Mouse (Mus musculus) G1E (cell line): Measurements from ENCODE around the gene AW551984. TPM values are rescaled to one million over a fixed set of nuclear protein-coding genes. Genes with fewer than 3 reads are reported as not detected.

Source experiments
- ATAC-seq: 2 replicates; pipeline ENCODE4 v1.8.0; 2016; ENCODE audit warnings: mild to moderate bottlenecking; ENCODE audit not compliant: insufficient number of reproducible peaks, poor library complexity, low FRiP score, severe bottlenecking; ENCODE audit errors: extremely low read depth
- DNase-seq: peaks from one replicate; pipeline ENCODE4 v3.0.0; 2012; ENCODE audit warnings: low spot score
- H3K27me3 ChIP-seq: 2 replicates; pipeline ENCODE4 v1.6.1; 2012; ENCODE audit warnings: mild to moderate bottlenecking, low read length, inconsistent platforms; ENCODE audit not compliant: insufficient read depth
- H3K36me3 ChIP-seq: replicated peaks from 2 replicates; pipeline ENCODE3; 2012; ENCODE audit warnings: mild to moderate bottlenecking, inconsistent platforms
- H3K4me1 ChIP-seq: 2 replicates; pipeline ENCODE4 v1.6.1; 2012; ENCODE audit warnings: low read depth, low read length, inconsistent platforms, mixed read lengths; ENCODE audit not compliant: insufficient read depth
- H3K4me3 ChIP-seq: 2 replicates; pipeline ENCODE4 v1.5.1; 2012; ENCODE audit warnings: low read depth, mild to moderate bottlenecking, inconsistent platforms, low read length, moderate library complexity, mixed read lengths
- H3K9me3 ChIP-seq: replicated peaks from 2 replicates; pipeline ENCODE4 v1.6.1; 2012; ENCODE audit warnings: inconsistent platforms
- GATA1 ChIP-seq: IDR thresholded peaks from 2 replicates; pipeline ENCODE4 v1.6.1; 2012; ENCODE audit warnings: borderline replicate concordance, low read length, inconsistent platforms, mixed read lengths
- GATA2 ChIP-seq: IDR thresholded peaks from 2 replicates; pipeline ENCODE4 v1.6.1; 2012; ENCODE audit warnings: low read depth, low read length, inconsistent platforms, borderline replicate concordance
- POLR2AphosphoS5 ChIP-seq: IDR thresholded peaks from 2 replicates; pipeline ENCODE4 v1.6.1; 2012; ENCODE audit warnings: low read depth, low read length, inconsistent platforms; ENCODE audit not compliant: insufficient replicate concordance
- TAL1 ChIP-seq: conservative IDR thresholded peaks from 2 replicates; pipeline ENCODE4 v1.6.1; 2012; ENCODE audit warnings: low read depth, low read length, inconsistent platforms, mixed read lengths
- polyA plus RNA-seq: library from polyadenylated mRNA; stranded (reverse); fragments of >175 nt; gene quantifications from 2 replicates; pipeline ENCODE4 v1.2.3, GENCODE M21; 2012
- total RNA-seq, 2 experiments: library from RNA; stranded (forward) in 1 of 2; stranded (reverse) in 1 of 2; fragments of 200-1000 nt in 1 of 2; fragments of >200 nt in 1 of 2; fragmentation: Nextera tagmentation in 1 of 2; gene quantifications; 2 replicates each; pipeline ENCODE4 v1.2.3; 2014 to 2017

AW551984 gene
- total and polyA plus RNA-seq, 3 experiments = 0.27 TPM; not detected in 2

DNA sequence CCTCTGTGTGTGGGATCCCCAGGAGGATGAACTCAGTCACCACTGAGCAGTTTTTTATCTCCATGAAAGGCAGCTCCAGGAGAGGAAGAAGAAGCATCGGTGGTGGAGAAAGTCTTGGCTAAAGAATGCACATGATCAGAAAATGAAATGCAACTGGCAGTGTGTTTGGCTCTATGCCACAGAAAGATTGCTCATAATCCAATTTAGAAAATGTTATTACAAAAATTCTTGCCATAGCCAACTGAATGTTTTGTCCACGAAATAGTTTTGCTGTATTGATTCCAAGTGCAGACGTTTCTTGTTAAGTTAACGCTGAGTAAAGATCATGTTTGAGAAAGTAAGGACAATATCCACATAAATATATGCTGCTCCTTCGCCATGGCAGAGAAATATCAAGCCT lies 53.4 kb downstream of the AW551984 start:
- ATAC-seq = no peak
- no peak overlapping the region for H3K4me3 ChIP-seq
- H3K36me3 ChIP-seq = no peaks in the 10 kb centered on the region
- H3K27me3 ChIP-seq = no peaks in the 10 kb centered on the region
- H3K4me1 ChIP-seq = no peaks in the 10 kb centered on the region
- no peak for DNase-seq
- no peaks in the 10 kb centered on the region for H3K9me3 ChIP-seq
- no peak for TF ChIP-seq GATA1
- TF ChIP-seq POLR2AphosphoS5 = no peak
- TF ChIP-seq TAL1 = no peak
- no peak for TF ChIP-seq GATA2

Other genes starting within 250 kb of the AW551984 start
- gene Olfr951, start 217.0 kb downstream of the AW551984 start, total RNA-seq (2014; fragmentation: Nextera tagmentation) = not detected in 2 replicates
- 0.22 TPM in 1 of 2 replicates, not detected in the other for gene Olfr951, start 217.0 kb downstream of the AW551984 start, total RNA-seq (2017)
- not detected in 2 replicates for gene Olfr951, start 217.0 kb downstream of the AW551984 start, polyA plus RNA-seq
- not detected in 2 replicates for gene Olfr952, start 177.3 kb downstream of the AW551984 start, total RNA-seq (2014; fragmentation: Nextera tagmentation)
- gene Olfr952, start 177.3 kb downstream of the AW551984 start, total RNA-seq (2017) = not detected in 2 replicates
- gene Olfr952, start 177.3 kb downstream of the AW551984 start, polyA plus RNA-seq = not detected in 2 replicates
- not detected in 2 replicates for gene Olfr954, start 147.7 kb downstream of the AW551984 start, total RNA-seq (2014; fragmentation: Nextera tagmentation)
- 0.06 and 0.11 TPM in 2 replicates for gene Olfr954, start 147.7 kb downstream of the AW551984 start, total RNA-seq (2017)
- not detected in 2 replicates for gene Olfr954, start 147.7 kb downstream of the AW551984 start, polyA plus RNA-seq
- gene Olfr955, start 132.5 kb downstream of the AW551984 start, total RNA-seq (2014; fragmentation: Nextera tagmentation) = not detected in 2 replicates
- 0.17 TPM in 1 of 2 replicates, not detected in the other for gene Olfr955, start 132.5 kb downstream of the AW551984 start, total RNA-seq (2017)
- not detected in 2 replicates for gene Olfr955, start 132.5 kb downstream of the AW551984 start, polyA plus RNA-seq
- not detected in 2 replicates for gene Olfr44, start 110.4 kb downstream of the AW551984 start, total RNA-seq (2014; fragmentation: Nextera tagmentation)
- gene Olfr44, start 110.4 kb downstream of the AW551984 start, total RNA-seq (2017) = 0.05 TPM in 1 of 2 replicates, not detected in the other
- gene Olfr44, start 110.4 kb downstream of the AW551984 start, polyA plus RNA-seq = not detected in 2 replicates
- not detected in 2 replicates for gene Olfr957, start 88.6 kb downstream of the AW551984 start, total RNA-seq (2014; fragmentation: Nextera tagmentation)
- gene Olfr957, start 88.6 kb downstream of the AW551984 start, total RNA-seq (2017) = 0.22 TPM in 1 of 2 replicates, not detected in the other
- not detected in 2 replicates for gene Olfr957, start 88.6 kb downstream of the AW551984 start, polyA plus RNA-seq
- gene Olfr958, start 50.3 kb downstream of the AW551984 start, total RNA-seq (2014; fragmentation: Nextera tagmentation) = not detected in 2 replicates
- 0.06 and 0.11 TPM in 2 replicates for gene Olfr958, start 50.3 kb downstream of the AW551984 start, total RNA-seq (2017)
- not detected in 2 replicates for gene Olfr958, start 50.3 kb downstream of the AW551984 start, polyA plus RNA-seq
- not detected in 2 replicates for gene Olfr959, start 28.8 kb downstream of the AW551984 start, total RNA-seq (2014; fragmentation: Nextera tagmentation)
- 0.05 and 0.23 TPM in 2 replicates for gene Olfr959, start 28.8 kb downstream of the AW551984 start, total RNA-seq (2017)
- not detected in 2 replicates for gene Olfr959, start 28.8 kb downstream of the AW551984 start, polyA plus RNA-seq
- gene Olfr148, start 6.3 kb upstream of the AW551984 start, total RNA-seq (2014; fragmentation: Nextera tagmentation) = not detected in 2 replicates
- 0.12 TPM in 1 of 2 replicates, not detected in the other for gene Olfr148, start 6.3 kb upstream of the AW551984 start, total RNA-seq (2017)
- not detected in 2 replicates for gene Olfr148, start 6.3 kb upstream of the AW551984 start, polyA plus RNA-seq
- gene Olfr960, start 17.0 kb upstream of the AW551984 start, total RNA-seq (2014; fragmentation: Nextera tagmentation) = not detected in 2 replicates
- gene Olfr960, start 17.0 kb upstream of the AW551984 start, total RNA-seq (2017) = 0.49 TPM in 1 of 2 replicates, not detected in the other
- gene Olfr960, start 17.0 kb upstream of the AW551984 start, polyA plus RNA-seq = not detected in 2 replicates
- not detected in 2 replicates for gene Olfr961, start 40.7 kb upstream of the AW551984 start, total RNA-seq (2014; fragmentation: Nextera tagmentation)
- gene Olfr961, start 40.7 kb upstream of the AW551984 start, total RNA-seq (2017) = 0.11 and 0.12 TPM in 2 replicates
- gene Olfr961, start 40.7 kb upstream of the AW551984 start, polyA plus RNA-seq = not detected in 2 replicates
- gene Olfr963, start 62.8 kb upstream of the AW551984 start, total RNA-seq (2014; fragmentation: Nextera tagmentation) = not detected in 2 replicates
- 0.06 TPM in 1 of 2 replicates, not detected in the other for gene Olfr963, start 62.8 kb upstream of the AW551984 start, total RNA-seq (2017)
- not detected in 2 replicates for gene Olfr963, start 62.8 kb upstream of the AW551984 start, polyA plus RNA-seq
- gene Olfr149, start 102.7 kb upstream of the AW551984 start, total RNA-seq (2014; fragmentation: Nextera tagmentation) = not detected in 2 replicates
- gene Olfr149, start 102.7 kb upstream of the AW551984 start, total RNA-seq (2017) = 0.17 TPM in 1 of 2 replicates, not detected in the other
- not detected in 2 replicates for gene Olfr149, start 102.7 kb upstream of the AW551984 start, polyA plus RNA-seq
- gene Olfr965, start 107.0 kb upstream of the AW551984 start, total RNA-seq (2014; fragmentation: Nextera tagmentation) = not detected in 2 replicates
- 0.23 TPM in 1 of 2 replicates, not detected in the other for gene Olfr965, start 107.0 kb upstream of the AW551984 start, total RNA-seq (2017)
- gene Olfr965, start 107.0 kb upstream of the AW551984 start, polyA plus RNA-seq = not detected in 2 replicates
- gene Olfr150, start 126.6 kb upstream of the AW551984 start, total RNA-seq (2014; fragmentation: Nextera tagmentation) = not detected in 2 replicates
- 0.11 TPM in 1 of 2 replicates, not detected in the other for gene Olfr150, start 126.6 kb upstream of the AW551984 start, total RNA-seq (2017)
- not detected in 2 replicates for gene Olfr150, start 126.6 kb upstream of the AW551984 start, polyA plus RNA-seq
- not detected in 2 replicates for gene Olfr967, start 141.8 kb upstream of the AW551984 start, total RNA-seq (2014; fragmentation: Nextera tagmentation)
- gene Olfr967, start 141.8 kb upstream of the AW551984 start, total RNA-seq (2017) = 0.16 TPM in 1 of 2 replicates, not detected in the other
- gene Olfr967, start 141.8 kb upstream of the AW551984 start, polyA plus RNA-seq = not detected in 2 replicates
- gene Olfr968, start 178.8 kb upstream of the AW551984 start, total RNA-seq (2014; fragmentation: Nextera tagmentation) = not detected in 2 replicates
- gene Olfr968, start 178.8 kb upstream of the AW551984 start, total RNA-seq (2017) = 0.06 and 0.11 TPM in 2 replicates
- gene Olfr968, start 178.8 kb upstream of the AW551984 start, polyA plus RNA-seq = not detected in 2 replicates
- not detected in 2 replicates for gene Olfr969, start 186.5 kb upstream of the AW551984 start, total RNA-seq (2014; fragmentation: Nextera tagmentation)
- gene Olfr969, start 186.5 kb upstream of the AW551984 start, total RNA-seq (2017) = not detected in 2 replicates
- not detected in 2 replicates for gene Olfr969, start 186.5 kb upstream of the AW551984 start, polyA plus RNA-seq
- not detected in 2 replicates for gene Olfr970, start 204.5 kb upstream of the AW551984 start, total RNA-seq (2014; fragmentation: Nextera tagmentation)
- gene Olfr970, start 204.5 kb upstream of the AW551984 start, total RNA-seq (2017) = 0.33 TPM in 1 of 2 replicates, not detected in the other
- not detected in 2 replicates for gene Olfr970, start 204.5 kb upstream of the AW551984 start, polyA plus RNA-seq
- not detected in 2 replicates for gene Olfr971, start 232.5 kb upstream of the AW551984 start, total RNA-seq (2014; fragmentation: Nextera tagmentation)
- not detected in 2 replicates for gene Olfr971, start 232.5 kb upstream of the AW551984 start, total RNA-seq (2017)
- gene Olfr971, start 232.5 kb upstream of the AW551984 start, polyA plus RNA-seq = not detected in 2 replicates